Mouse (Mus musculus): ENCODE data around the gene Olfr1045. TPM values are rescaled to one million over a fixed set of nuclear protein-coding genes. Genes with fewer than 3 reads are reported as not detected.
"Not testable (repeated sequence)": the region's sequence is repeated elsewhere in the genome, so short reads cannot be mapped to it uniquely, and the experiment has no call there.

Gene Olfr1045
- not detected in 2 replicates for polyA plus RNA-seq (2014; fragmentation: Nextera tagmentation; extraction: Ambion mirVana)

DNA sequence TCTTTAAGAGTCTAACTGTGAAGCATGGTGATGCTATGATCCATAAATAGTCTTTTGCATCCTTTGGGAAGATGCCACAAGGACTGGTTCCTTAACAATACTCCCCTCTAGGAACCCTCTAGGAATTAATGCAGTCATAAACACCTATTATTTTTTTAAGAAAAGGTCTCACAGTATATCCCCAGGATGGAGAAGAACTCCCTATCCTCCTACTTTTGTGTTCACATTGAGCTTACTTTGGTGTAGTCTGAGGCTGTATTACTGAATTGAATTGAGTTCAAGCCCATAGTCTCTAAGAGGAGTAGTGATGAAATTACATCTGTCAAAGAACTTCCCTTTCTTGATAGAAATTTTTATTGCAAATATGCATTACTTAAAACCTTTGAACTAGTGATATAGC lies at the start of gene Olfr1045:
Olfr1045 (minus strand) TSS at position 101 of the 400 bp plus-strand sequence.
- Histone ChIP-seq H3K27ac (ENCODE audit: low read depth, low read length) (no peak within 1 kb of the TSS), H3K9ac (ENCODE audit: low read length) (no peak within 1 kb of the TSS), H3K4me3 (ENCODE audit: low read depth, low read length) (no peak within 1 kb of the TSS), H3K4me2 (ENCODE audit: low read depth, low read length, severe bottlenecking) (no peak within 1 kb of the TSS), H3K9me3 (ENCODE audit: control insufficient read depth, low read length) (no peaks in the 10 kb centered on the region), H3K27me3 (ENCODE audit: control insufficient read depth, insufficient read depth, low read length) (no peaks in the 10 kb centered on the region), H3K4me1 (replicated peaks; ENCODE audit: control insufficient read depth, insufficient read depth, low read length) (no peaks in the 10 kb centered on the region), H3K36me3 (ENCODE audit: control insufficient read depth, insufficient read depth, low read length) (no peaks in the 10 kb centered on the region)
- ATAC-seq (replicated peaks; ENCODE audit: low FRiP score) (no peak), DNase-seq (ENCODE audit: low spot score) (no peak)

- Histone ChIP-seq H3K36me3 (ENCODE audit: control insufficient read depth, insufficient read depth, low read length) (no peaks in the 10 kb centered on the region), H3K9ac (ENCODE audit: low read length) (no peak within 1 kb of the TSS), H3K4me2 (ENCODE audit: low read depth, low read length, severe bottlenecking) (no peak within 1 kb of the TSS), H3K4me1 (replicated peaks; ENCODE audit: control insufficient read depth, insufficient read depth, low read length) (no peaks in the 10 kb centered on the region), H3K27me3 (ENCODE audit: control insufficient read depth, insufficient read depth, low read length) (no peaks in the 10 kb centered on the region), H3K27ac (ENCODE audit: low read depth, low read length) (no peak within 1 kb of the TSS), H3K4me3 (ENCODE audit: low read depth, low read length) (no peak within 1 kb of the TSS), H3K9me3 (ENCODE audit: control insufficient read depth, low read length) (no peaks in the 10 kb centered on the region)
- ATAC-seq (replicated peaks; ENCODE audit: low FRiP score), result no peak
- no peak for DNase-seq (ENCODE audit: low spot score)
These were observed 37.4 kb upstream of the Olfr1045 start, which contains the start of gene Olfr1048 for GRCm38 (mm10) chr2:86240189-86240588. Olfr1048 (minus strand) TSS chr2:86240289.

- Histone ChIP-seq H3K9ac (ENCODE audit: low read length) (no peak within 1 kb of the TSS), H3K4me2 (ENCODE audit: low read depth, low read length, severe bottlenecking) (no peak within 1 kb of the TSS), H3K4me3 (ENCODE audit: low read depth, low read length) (no peak within 1 kb of the TSS), H3K27me3 (ENCODE audit: control insufficient read depth, insufficient read depth, low read length) (no peaks in the 10 kb centered on the region), H3K9me3 (ENCODE audit: control insufficient read depth, low read length) (no peaks in the 10 kb centered on the region), H3K4me1 (replicated peaks; ENCODE audit: control insufficient read depth, insufficient read depth, low read length) (no peaks in the 10 kb centered on the region), H3K36me3 (ENCODE audit: control insufficient read depth, insufficient read depth, low read length) (no peaks in the 10 kb centered on the region), H3K27ac (ENCODE audit: low read depth, low read length) (no peak within 1 kb of the TSS)
- 90% methylated on average over 1 of the region's 1 CpGs for WGBS
- ATAC-seq (replicated peaks; ENCODE audit: low FRiP score), result no peak
- DNase-seq (ENCODE audit: low spot score), result no peak
These were observed 28.5 kb upstream of the Olfr1045 start, which contains the start of gene Olfr1047 for GRCm38 (mm10) chr2:86231301-86231700. Olfr1047 (minus strand) TSS chr2:86231401.

GRCm38 (mm10) chr2:86219214-86219613 lies 16.4 kb upstream of the Olfr1045 start, which contains the start of gene Olfr1046:
Olfr1046 (minus strand) TSS chr2:86219314.
- WGBS, result 80% methylated on average over 2 of the region's 2 CpGs
- no peak within 1 kb of the TSS for H3K4me3 ChIP-seq (ENCODE audit: low read depth, low read length)
- no peaks in the 10 kb centered on the region for H3K4me1 ChIP-seq (replicated peaks; ENCODE audit: control insufficient read depth, insufficient read depth, low read length)
- DNase-seq (ENCODE audit: low spot score) (no peak), ATAC-seq (replicated peaks; ENCODE audit: low FRiP score) (no peak)
- no peak within 1 kb of the TSS for H3K4me2 ChIP-seq (ENCODE audit: low read depth, low read length, severe bottlenecking)
- H3K9me3 ChIP-seq (ENCODE audit: control insufficient read depth, low read length), result no peaks in the 10 kb centered on the region
- no peak within 1 kb of the TSS for H3K9ac ChIP-seq (ENCODE audit: low read length)
- H3K27ac ChIP-seq (ENCODE audit: low read depth, low read length), result no peak within 1 kb of the TSS
- no peaks in the 10 kb centered on the region for H3K27me3 ChIP-seq (ENCODE audit: control insufficient read depth, insufficient read depth, low read length)
- no peaks in the 10 kb centered on the region for H3K36me3 ChIP-seq (ENCODE audit: control insufficient read depth, insufficient read depth, low read length)

DNA sequence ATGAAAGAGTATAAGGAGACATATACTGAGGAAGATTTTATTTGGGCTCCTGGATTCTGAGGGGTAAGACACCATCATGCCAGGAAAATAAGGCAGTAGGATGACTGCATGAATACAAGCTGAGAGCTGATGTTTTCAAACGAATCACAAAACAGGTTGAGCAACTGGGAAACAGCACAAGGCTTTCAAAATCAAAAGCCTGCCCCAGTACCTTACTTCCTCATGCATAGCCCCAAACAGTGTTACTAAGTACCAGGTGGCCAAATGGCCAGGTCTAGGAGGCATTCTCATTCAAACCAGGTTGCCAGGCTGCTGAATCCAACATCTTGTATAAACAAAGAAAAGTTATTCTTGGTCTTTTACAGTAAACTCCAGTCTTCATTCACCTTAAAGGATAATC lies 6.9 kb downstream of the Olfr1045 start:
- no peak for ATAC-seq (replicated peaks; ENCODE audit: low FRiP score)
- Histone ChIP-seq H3K4me3 (ENCODE audit: low read depth, low read length) (no peak overlapping the region), H3K9me3 (ENCODE audit: control insufficient read depth, low read length) (no peaks in the 10 kb centered on the region), H3K4me1 (replicated peaks; ENCODE audit: control insufficient read depth, insufficient read depth, low read length) (no peaks in the 10 kb centered on the region), H3K27ac (ENCODE audit: low read depth, low read length) (no peak overlapping the region), H3K4me2 (ENCODE audit: low read depth, low read length, severe bottlenecking) (no peak overlapping the region), H3K27me3 (ENCODE audit: control insufficient read depth, insufficient read depth, low read length) (no peaks in the 10 kb centered on the region), H3K36me3 (ENCODE audit: control insufficient read depth, insufficient read depth, low read length) (no peaks in the 10 kb centered on the region), H3K9ac (ENCODE audit: low read length) (no peak overlapping the region)
- DNase-seq (ENCODE audit: low spot score), result no peak
- WGBS, result 69% methylated on average over 1 of the region's 1 CpGs

GRCm38 (mm10) chr2:86185583-86185982 lies 17.2 kb downstream of the Olfr1045 start, which contains the start of gene Olfr52:
Olfr52 (minus strand) TSS chr2:86185683.
- DNase-seq (ENCODE audit: low spot score), result no peak
- no peak within 1 kb of the TSS for H3K9ac ChIP-seq (ENCODE audit: low read length)
- H3K9me3 ChIP-seq (ENCODE audit: control insufficient read depth, low read length), result no peaks in the 10 kb centered on the region
- no peaks in the 10 kb centered on the region for H3K27me3 ChIP-seq (ENCODE audit: control insufficient read depth, insufficient read depth, low read length)
- no peak within 1 kb of the TSS for H3K27ac ChIP-seq (ENCODE audit: low read depth, low read length)
- H3K4me3 ChIP-seq (ENCODE audit: low read depth, low read length), result no peak within 1 kb of the TSS
- no peaks in the 10 kb centered on the region for H3K36me3 ChIP-seq (ENCODE audit: control insufficient read depth, insufficient read depth, low read length)
- ATAC-seq (replicated peaks; ENCODE audit: low FRiP score), result no peak
- H3K4me2 ChIP-seq (ENCODE audit: low read depth, low read length, severe bottlenecking), result no peak within 1 kb of the TSS
- H3K4me1 ChIP-seq (replicated peaks; ENCODE audit: control insufficient read depth, insufficient read depth, low read length), result no peaks in the 10 kb centered on the region

GRCm38 (mm10) chr2:86179950-86180349 lies 22.9 kb downstream of the Olfr1045 start:
- WGBS, result 87% methylated on average over 3 of the region's 3 CpGs
- DNase-seq (ENCODE audit: low spot score) (no peak), ATAC-seq (replicated peaks; ENCODE audit: low FRiP score) (no peak)
- no peaks in the 10 kb centered on the region for H3K27me3 ChIP-seq (ENCODE audit: control insufficient read depth, insufficient read depth, low read length)
- H3K36me3 ChIP-seq (ENCODE audit: control insufficient read depth, insufficient read depth, low read length), result no peaks in the 10 kb centered on the region
- no peaks in the 10 kb centered on the region for H3K9me3 ChIP-seq (ENCODE audit: control insufficient read depth, low read length)
- no peaks in the 10 kb centered on the region for H3K4me1 ChIP-seq (replicated peaks; ENCODE audit: control insufficient read depth, insufficient read depth, low read length)
- H3K27ac ChIP-seq (ENCODE audit: low read depth, low read length), result no peak overlapping the region
- no peak overlapping the region for H3K4me3 ChIP-seq (ENCODE audit: low read depth, low read length)
- H3K4me2 ChIP-seq (ENCODE audit: low read depth, low read length, severe bottlenecking), result no peak overlapping the region
- no peak overlapping the region for H3K9ac ChIP-seq (ENCODE audit: low read length)

DNA sequence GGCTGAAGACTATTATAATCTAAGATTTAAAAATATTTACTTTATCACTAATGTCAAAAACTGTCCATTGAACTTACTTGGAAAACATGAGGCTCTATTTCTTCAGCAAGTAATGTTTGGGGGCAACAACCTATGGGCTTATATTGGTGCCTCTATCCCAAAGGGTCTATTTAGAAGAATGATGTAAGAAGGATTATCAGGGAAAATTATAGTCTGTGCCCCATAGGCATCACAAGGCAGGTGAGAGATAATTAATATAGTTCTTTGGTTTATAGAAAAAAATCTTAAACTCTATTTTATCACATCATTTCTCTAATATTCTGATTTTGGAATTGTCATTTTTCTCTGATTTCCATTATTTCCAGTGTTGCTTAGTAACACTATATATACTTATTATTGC lies 25.1 kb downstream of the Olfr1045 start, which contains the start of gene Olfr1044:
Olfr1044 (minus strand) TSS at position 101 of the 400 bp plus-strand sequence.
- ATAC-seq (replicated peaks; ENCODE audit: low FRiP score), result no peak
- H3K27me3 ChIP-seq (ENCODE audit: control insufficient read depth, insufficient read depth, low read length), result no peaks in the 10 kb centered on the region
- no peak within 1 kb of the TSS for H3K4me2 ChIP-seq (ENCODE audit: low read depth, low read length, severe bottlenecking)
- no peak within 1 kb of the TSS for H3K4me3 ChIP-seq (ENCODE audit: low read depth, low read length)
- H3K27ac ChIP-seq (ENCODE audit: low read depth, low read length), result no peak within 1 kb of the TSS
- DNase-seq (ENCODE audit: low spot score), result no peak
- no peak within 1 kb of the TSS for H3K9ac ChIP-seq (ENCODE audit: low read length)
- no peaks in the 10 kb centered on the region for H3K9me3 ChIP-seq (ENCODE audit: control insufficient read depth, low read length)
- H3K4me1 ChIP-seq (replicated peaks; ENCODE audit: control insufficient read depth, insufficient read depth, low read length), result no peaks in the 10 kb centered on the region
- H3K36me3 ChIP-seq (ENCODE audit: control insufficient read depth, insufficient read depth, low read length), result no peaks in the 10 kb centered on the region

- ATAC-seq (replicated peaks; ENCODE audit: low FRiP score), result not testable (repeated sequence)
- 89% methylated on average over 7 of the region's 7 CpGs for WGBS
These were observed 27.4 kb downstream of the Olfr1045 start for GRCm38 (mm10) chr2:86175422-86175821.

More at GRCm38 (mm10) chr2:86175422-86175821, 27.4 kb downstream of the Olfr1045 start:
- H3K9me3 ChIP-seq (ENCODE audit: control insufficient read depth, low read length); DNase-seq (ENCODE audit: low spot score); H3K4me2 ChIP-seq (ENCODE audit: low read depth, low read length, severe bottlenecking); H3K36me3 ChIP-seq (ENCODE audit: control insufficient read depth, insufficient read depth, low read length); H3K4me1 ChIP-seq (replicated peaks; ENCODE audit: control insufficient read depth, insufficient read depth, low read length); H3K27me3 ChIP-seq (ENCODE audit: control insufficient read depth, insufficient read depth, low read length); H3K4me3 ChIP-seq (ENCODE audit: low read depth, low read length); H3K9ac ChIP-seq (ENCODE audit: low read length); H3K27ac ChIP-seq (ENCODE audit: low read depth, low read length): not testable (repeated sequence)

Data from forebrain, embryonic 11.5 days (tissue).